Mouse (Mus musculus): ENCODE measurements around the gene Sectm1a.
"Not testable (repeated sequence)": the region's sequence is repeated elsewhere in the genome, so short reads cannot be mapped to it uniquely, and the experiment has no call there.

Gene Sectm1a

DNA sequence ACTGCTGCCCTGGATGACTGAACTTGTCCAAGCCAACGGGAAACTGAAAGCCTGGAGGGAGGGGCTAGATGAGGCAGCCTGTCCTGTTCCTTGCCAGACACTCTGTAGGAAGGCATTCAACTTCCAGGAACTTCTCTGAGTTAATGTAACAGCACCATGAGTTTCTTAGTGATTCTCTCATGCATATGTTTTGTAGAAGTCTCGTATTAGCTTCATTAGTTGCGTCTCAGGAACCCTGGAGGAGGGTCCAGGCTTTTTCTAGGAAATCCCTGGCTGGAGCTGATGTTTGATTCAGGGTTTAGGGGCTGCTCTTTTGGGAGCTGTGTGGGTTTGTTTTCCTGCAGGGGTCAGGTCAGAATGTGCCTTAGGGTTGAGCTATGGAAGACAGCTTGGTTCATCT lies at the start of gene Sectm1a:
Sectm1a (minus strand) TSS at position 101 of the 400 bp plus-strand sequence.
- no peak for DNase-seq (ENCODE audit: low read depth, low spot score)

DNA sequence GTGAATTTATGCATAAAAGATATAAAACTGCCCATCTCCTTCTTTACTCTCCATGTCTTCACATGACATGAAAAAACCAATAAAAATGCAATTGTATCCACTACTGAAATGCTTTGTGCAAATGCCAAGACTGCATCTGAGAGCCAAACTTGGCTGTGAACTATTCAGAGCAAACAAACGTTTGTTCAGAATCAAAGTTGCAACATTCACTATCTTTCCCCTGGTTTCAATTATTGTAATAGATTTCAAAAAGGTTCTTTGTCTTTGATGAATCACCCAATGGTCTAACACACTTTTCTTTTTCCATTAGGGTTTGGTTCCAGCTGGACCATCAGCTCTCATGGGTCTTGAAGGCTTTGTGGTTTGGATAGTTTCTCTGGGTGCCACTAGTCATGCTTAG lies 48.6 kb upstream of the Sectm1a start:
- DNase-seq (ENCODE audit: low read depth, low spot score): no peak

- no peak for DNase-seq (ENCODE audit: low read depth, low spot score)
Observed at GRCm38 (mm10) chr11:121127441-121127840, 46.4 kb upstream of the Sectm1a start.

DNA sequence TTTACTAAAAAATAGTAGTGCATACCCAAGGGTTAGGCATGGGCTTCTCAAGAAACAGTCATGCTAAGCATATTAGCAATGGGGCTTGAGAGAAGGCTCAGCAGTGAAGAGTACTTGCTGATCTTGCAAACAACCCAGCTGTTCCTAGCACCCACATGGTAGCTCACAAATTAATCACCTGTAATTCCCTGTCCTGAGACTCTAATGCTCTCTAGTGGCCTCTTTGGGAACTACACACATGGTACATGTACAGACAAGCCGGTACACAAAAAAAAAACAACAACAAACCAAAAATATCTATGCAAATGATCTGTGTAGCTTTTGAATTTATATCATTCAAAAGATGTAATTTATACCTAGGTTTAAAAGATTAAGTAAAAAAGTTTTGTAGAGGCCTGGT lies 45.4 kb upstream of the Sectm1a start:
- DNase-seq (ENCODE audit: low read depth, low spot score): no peak

DNA sequence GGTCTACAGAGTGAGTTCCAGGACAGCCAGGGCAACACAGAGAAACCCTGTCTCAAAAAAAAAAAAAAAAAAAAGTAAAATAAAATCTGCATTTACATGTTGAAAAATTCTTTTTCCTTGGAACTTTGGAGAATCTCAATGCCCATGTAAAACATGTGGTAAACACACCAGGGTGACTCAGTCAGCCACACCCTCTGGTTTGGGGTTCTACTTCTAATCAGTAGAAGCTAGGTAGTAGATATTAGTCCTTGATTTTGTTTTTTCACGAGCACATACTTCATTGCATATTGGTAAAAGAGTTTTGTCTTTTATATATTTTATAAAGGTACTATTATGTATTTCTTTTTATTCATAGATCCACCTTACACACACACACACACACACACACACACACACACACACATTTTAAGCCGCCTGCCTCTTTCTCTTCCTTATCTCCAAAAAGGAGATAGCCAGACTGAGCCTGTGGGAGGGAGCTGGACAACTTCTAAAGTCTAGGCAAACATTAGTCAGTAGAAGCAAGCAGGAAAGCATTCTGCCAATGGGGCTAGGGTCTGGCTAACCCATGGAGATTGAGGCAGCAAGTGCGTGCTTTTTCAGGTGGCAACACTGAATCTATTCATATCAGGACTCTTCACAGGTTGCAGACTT lies 44.6 kb upstream of the Sectm1a start:
- no peak for DNase-seq (ENCODE audit: low read depth, low spot score)

- DNase-seq (ENCODE audit: low read depth, low spot score): no peak
Observed at GRCm38 (mm10) chr11:121123438-121123837, 42.4 kb upstream of the Sectm1a start.

DNA sequence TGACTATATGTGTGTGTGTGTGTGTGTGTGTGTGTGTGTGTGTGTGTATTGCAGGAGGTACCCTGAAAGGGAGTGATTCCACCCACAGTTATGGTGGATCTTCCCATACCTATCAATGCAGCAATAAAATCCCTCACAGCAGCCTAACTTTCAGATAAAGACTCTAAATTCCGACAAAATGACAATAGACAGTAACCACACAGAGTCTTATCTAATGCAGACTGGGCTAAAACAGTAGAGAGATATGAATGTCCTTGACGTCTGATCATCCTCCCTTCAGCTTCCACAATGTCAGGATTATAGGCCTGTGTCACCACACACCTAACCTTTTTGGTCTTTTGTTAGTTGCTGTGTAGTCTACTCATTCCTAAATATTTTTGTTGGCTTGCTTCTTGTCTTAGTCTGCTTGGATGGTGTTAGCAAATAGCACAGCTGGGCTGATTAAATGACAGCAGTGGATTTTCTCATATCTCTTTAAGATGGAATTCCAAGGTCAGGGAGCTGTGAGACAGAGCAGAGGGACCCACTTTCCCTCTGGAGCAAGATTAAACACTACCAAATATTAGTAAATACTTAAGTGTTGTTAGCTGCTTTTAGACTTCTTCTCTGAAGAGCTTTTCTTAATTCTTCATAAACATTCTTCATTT lies 41.1 kb upstream of the Sectm1a start:
- no peak for DNase-seq (ENCODE audit: low read depth, low spot score)

GRCm38 (mm10) chr11:121121151-121121550 lies 40.1 kb upstream of the Sectm1a start:
- DNase-seq (ENCODE audit: low read depth, low spot score): no peak

GRCm38 (mm10) chr11:121118577-121118976 lies 37.6 kb upstream of the Sectm1a start, which contains the start of gene Tex19.2:
Gene Tex19.2, minus strand, starts transcription at chr11:121118677.
- no peak for DNase-seq (ENCODE audit: low read depth, low spot score)

DNA sequence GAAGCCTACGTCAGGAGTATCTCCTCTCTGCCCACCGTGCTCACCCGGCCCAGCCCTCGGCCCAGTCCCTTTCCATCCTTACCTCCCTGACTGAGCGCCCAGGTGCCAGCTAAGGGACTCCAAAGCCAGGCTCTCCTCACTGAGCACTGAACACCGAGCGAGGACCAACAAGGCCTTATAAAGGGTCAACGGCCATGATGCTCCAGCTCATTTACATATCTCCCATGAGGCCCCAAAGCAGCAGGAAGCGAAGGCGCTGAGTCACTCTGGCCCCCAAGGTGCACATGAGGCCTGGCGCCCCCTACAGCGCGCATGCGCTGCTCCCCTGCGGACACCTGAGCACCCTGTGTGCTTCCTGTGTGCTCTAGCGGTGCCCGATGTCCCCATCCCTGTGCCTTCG lies 37.1 kb upstream of the Sectm1a start:
- no peak for DNase-seq (ENCODE audit: low read depth, low spot score)

DNA sequence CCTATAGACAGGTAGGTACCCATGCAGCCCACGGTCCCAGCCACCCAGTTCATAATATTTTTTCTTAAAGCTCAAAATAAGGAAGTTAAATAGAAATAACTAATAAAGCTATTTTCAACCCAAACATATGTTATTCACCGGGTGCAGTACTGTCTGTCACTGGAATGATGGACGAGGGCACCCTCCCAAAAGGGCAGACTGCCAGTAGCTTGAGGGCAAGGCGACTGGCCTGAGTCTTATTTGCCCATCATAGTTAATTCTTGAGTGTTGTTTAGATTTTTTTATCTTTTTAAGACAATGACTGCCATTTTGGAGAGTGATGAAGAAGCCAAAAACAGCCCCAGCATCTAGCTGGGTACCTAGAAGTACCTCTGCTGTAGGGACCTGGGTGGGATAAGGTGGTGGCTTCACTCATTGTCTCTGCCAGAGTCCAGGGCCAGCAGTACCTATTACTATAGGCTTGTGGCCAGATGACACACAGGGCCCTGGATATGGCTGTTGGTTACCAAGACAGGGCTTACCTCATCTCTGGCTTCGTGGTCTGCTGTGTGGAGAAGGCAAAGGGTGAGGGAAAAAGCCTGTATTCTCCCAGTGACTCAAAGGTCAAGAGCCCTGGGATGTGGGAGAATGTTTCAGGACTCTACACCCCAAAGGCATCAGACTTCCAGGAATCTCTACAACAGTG lies 31.2 kb upstream of the Sectm1a start:
- no peak for DNase-seq (ENCODE audit: low read depth, low spot score)

DNA sequence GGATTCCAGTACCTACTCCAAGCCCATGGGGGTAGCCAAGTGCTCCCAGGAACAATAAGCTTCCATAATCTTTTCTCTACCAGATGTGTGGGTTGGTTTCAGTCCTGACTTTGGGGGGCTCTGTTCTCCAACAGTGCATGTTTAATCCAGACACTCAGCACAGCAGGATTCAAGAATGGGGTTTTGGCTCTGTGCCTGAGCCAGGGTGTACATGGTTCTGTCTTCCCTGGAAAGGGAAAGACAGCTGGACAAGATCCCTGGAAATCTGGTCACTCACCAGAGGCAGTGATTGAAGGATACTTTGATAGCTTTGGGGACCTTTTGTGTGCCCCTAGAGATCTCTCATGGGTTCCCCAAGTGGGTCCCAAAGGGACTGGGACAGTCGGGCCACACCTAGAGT lies 30.6 kb upstream of the Sectm1a start:
- DNase-seq (ENCODE audit: low read depth, low spot score): no peak

- DNase-seq (ENCODE audit: low read depth, low spot score): no peak
Observed at GRCm38 (mm10) chr11:121111051-121111450, 30.0 kb upstream of the Sectm1a start.

DNA sequence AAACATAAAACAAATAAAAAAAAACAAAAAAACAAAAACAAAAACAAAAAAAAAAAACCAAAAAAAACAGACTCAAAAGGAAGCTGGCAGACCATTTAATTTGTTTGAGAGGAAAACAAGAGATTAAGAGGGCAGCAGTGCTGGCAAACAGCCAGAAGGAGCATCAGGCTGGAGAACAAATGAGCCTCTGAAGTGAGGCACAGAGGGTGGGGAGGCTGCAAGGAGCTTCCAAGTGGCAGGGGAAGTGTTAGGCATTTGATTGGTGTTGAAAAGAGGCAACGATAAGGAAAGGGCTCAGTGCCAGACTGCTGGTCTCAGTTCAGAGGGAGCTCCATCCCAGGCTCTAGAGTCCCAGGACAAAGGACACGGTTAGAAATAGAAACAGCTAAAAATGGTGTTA lies 29.0 kb upstream of the Sectm1a start:
- DNase-seq (ENCODE audit: low read depth, low spot score): no peak

GRCm38 (mm10) chr11:121108061-121108460 lies 27.0 kb upstream of the Sectm1a start:
- DNase-seq (ENCODE audit: low read depth, low spot score): no peak

DNA sequence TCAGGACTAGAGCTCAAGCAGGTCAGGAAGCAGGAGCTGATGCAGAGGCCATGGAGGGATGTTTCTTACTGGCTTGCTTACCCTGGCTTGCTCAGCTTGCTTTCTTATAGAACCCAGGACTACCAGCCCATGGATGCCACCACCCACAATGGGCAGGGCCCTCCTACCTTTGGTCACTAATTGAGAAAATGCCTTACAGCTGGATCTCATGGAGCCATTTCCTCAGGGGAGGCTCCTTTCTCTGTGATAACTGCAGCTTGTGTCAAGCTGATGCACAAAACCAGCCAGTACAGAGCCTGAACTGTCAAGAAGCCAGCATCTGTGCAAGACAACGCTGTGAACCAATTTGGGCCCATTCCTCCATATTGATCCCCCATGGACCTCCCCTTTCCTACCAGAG lies 26.2 kb upstream of the Sectm1a start:
- DNase-seq (ENCODE audit: low read depth, low spot score): not testable (repeated sequence)

- no peak for DNase-seq (ENCODE audit: low read depth, low spot score)
Observed at GRCm38 (mm10) chr11:121101124-121101805, 20.2 kb upstream of the Sectm1a start.

DNA sequence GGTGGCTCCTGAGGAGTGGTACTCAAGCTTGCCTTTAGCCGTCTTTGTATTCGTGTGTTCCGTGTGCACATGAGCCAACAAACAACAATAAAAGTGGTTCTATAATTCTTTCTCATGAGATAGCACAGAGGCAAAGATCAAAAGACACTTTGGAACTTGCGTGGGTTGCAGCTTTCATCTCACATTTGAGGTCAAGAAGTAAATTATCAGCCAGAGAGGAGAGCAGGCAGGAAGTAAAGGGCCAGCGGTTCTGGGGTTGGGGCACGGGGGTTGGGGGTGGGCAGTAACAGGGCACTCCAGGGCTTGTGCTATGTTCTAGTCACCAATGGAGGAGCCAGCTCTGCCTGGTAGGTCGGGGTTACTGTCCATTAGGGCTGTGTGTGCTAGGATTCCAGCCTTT lies 19.7 kb upstream of the Sectm1a start:
- DNase-seq (ENCODE audit: low read depth, low spot score): no peak

GRCm38 (mm10) chr11:121099762-121100161 lies 18.7 kb upstream of the Sectm1a start:
- no peak for DNase-seq (ENCODE audit: low read depth, low spot score)

- DNase-seq (ENCODE audit: low read depth, low spot score): no peak
Observed at GRCm38 (mm10) chr11:121092606-121093585, 11.9 kb upstream of the Sectm1a start.

DNA sequence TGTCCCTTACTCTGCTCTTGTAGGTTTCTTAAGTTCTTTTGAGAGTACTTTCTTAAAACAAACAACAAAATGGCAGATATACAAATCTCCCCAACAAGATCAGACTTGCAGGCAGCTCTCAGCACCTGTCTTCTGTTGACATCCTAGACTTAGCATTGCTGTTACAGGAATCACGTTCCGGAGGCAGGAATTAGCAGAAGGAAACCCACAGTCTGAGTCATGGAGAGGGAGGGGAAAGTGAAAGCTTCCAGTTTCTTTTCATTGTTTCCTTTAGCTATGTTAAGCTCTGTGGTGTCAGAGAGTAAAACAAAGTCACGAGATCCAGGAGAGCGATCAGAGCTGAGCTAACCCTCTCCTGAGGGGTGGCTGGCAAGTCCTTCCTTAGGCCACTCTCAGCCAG lies 9.9 kb upstream of the Sectm1a start:
- no peak for DNase-seq (ENCODE audit: low read depth, low spot score)

Measured in WW6 (cell line).